Mouse (Mus musculus) regulatory T cell (primary cell): ENCODE measurements around the gene Ppip5k1.

Experiments
- in situ Hi-C: fragments of 300-600 bp; cut with MboI, MseI; formaldehyde crosslinking; loops from one replicate; pipeline ENCODE4 v1.15.1; 2025; ENCODE audit warnings: high pct_unique_total_duplicates

Ppip5k1 gene

DNA sequence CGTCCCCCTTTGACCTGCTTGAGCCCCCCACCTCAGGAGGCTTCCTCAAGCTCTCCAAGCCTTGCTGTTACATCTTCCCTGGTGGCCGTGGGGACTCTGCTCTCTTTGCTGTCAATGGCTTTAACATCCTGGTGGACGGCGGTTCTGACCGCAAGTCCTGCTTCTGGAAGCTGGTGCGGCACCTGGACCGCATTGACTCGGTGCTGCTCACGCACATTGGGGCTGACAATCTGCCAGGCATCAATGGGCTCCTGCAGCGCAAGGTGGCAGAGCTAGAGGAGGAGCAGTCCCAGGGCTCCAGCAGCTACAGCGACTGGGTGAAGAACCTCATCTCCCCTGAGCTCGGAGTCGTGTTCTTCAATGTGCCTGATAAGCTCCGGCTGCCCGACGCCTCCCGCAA is 55.7 kb downstream of the Ppip5k1 start:
- in situ Hi-C loops, result no loop called here

DNA sequence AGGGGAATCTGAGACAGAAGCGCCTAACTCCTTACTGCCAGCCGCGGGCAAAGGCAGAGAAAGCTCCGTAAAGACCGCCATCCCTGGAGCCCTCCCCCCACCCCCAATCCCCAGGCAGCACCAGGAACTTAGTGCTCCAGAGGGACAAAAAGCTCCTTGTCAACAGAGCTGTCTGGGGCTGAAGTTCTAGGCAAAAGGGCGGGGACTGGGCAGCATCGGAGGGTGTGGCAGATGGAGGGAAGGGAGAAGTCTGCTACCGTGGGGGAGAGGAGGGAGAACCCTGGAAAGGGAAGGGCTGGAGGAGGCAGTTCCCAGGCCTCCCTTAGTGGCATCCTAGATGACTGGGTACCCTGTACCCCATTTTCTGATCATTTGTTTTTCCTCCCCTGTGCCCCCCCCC is 57.1 kb downstream of the Ppip5k1 start:
- in situ Hi-C loops, result no loop called here

- in situ Hi-C loops, result no loop called here
Observed at GRCm38 (mm10) chr2:121297701-121298100, 57.5 kb downstream of the Ppip5k1 start.

DNA sequence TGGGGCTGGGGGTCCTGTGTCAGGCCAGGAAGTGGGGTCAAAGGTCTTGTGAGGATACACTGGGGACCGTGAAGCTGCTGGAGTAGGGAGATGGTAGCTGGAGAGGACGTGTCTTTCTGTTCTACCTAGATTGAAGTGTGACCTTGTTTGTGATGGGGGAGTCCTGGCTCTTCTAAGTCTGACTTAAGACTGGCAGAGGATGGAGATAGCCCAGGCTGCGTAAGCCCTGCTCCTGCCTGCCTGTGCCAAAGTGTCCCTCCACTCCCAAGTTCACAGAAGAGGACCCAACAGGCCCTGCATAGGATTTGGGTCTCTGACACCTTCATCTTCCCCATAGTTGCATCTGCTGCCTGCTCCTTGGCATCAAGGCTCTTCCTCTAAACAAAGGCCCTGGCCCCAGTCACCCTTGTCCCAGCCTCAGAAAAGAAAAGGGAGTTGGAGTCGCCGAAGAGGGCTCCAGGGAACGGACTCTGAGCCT is 58.4 kb downstream of the Ppip5k1 start:
- in situ Hi-C loops, result no loop called here

DNA sequence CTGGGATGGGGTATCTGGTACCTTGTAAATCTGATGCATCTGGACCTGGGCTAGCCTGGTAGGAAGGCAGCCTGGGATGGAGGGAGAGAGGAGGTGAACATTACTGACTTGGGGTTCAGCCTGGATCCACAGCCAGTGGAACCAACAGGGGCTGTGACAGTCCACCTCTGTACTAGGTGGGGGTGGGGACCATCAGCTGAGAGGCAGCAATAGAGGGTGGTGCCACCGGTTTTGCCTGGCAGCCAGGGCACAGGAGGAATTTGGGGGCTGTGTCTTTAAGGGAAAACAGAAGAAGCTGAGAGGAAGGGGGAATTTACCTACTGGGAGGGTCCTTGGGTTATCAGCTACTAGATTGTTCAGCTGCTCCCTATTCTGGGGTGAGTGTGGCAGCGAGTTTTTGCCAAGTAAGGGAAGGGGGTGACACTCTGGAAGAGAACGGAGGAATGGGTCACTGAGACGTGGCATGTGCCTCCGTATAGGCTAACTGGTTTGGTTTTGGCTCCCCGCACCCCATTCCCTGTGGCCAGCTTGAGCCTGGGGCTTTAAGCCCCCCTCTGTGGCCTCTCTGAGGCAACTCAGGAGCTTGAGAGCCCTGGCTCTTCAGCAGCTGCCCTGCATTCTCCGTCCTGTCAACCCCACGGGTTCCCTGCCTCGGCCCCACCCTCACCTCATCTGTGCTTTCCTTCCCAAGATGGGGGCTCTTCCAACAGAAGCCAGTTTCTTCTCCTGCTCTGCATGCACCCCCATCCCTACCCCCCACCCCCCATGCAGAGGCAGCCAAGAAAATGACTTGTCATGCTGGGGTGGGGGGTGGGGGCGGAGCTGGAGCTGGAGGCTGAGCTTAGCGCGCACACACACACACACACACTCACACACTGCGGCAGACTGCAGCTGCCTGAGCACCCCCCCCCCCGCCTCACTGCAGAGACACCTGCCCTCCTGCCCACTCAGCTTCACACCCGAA is 59.3 kb downstream of the Ppip5k1 start:
- in situ Hi-C loops, result no loop called here

DNA sequence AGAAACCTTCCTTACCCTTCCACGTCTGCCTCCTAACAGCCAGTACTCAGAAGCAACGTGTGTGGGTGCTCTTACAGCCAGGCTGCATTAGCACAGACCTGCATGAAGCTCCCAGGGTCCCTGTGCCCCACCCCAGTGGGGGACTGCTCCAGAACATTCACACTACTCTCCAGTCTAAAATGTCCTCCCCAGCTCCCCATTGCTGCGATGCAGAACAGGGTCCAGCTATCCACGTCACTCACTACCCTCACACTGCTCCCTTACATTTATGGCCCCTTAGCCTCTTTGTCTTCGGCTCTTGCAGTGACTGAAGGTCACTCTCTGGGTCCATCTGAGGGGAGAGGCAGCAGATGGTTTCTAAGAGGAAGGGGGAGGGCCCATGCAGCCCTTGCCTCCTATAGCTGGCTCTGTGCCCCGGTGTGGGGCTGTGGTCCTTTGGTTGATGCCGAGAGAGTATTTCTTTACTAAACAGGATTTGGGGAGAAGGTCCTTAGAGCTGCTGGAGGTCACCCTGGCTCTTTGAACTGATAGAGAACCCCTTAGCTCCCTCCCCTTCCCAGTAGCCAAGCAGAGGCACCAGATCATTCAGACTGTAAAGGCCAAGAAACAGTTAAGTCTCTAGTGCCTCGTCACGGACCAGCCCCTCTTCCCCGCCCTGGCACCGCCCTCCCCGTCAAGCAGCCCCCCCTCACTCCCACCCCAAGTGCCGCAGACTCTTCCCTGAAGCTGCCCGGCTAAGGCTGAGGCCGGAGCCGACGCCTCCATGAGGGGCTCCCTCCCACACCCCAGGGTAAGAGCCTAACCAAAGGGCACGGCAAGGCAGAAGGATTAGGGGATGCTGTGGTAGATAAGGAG is 60.2 kb downstream of the Ppip5k1 start:
- in situ Hi-C loops, result no loop called here

DNA sequence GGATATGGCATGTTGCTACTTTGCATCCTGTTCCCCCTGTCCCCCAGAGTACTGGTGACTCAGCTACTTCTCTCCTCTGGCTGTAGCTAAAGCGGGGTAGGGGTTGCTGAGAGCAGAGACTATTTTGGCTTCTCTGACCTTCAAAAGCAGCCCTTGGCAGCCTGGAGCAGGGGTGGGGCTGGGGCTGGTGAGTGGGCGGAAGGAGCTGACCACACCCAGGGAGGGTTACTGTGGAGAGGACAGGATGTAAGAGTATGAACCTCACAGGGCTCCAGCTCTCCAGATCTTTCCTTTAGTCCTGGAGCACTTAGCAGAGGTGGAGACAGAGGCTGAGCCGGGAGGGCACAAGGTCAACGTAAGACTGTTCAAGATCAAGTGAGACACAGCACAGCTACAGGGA is 61.0 kb downstream of the Ppip5k1 start:
- in situ Hi-C loops, result no loop called here

- in situ Hi-C loops, result no loop called here
Observed at GRCm38 (mm10) chr2:121292316-121293013, 62.7 kb downstream of the Ppip5k1 start.

GRCm38 (mm10) chr2:121289730-121290540 is 65.3 kb downstream of the Ppip5k1 start:
- in situ Hi-C loops, result no loop called here

DNA sequence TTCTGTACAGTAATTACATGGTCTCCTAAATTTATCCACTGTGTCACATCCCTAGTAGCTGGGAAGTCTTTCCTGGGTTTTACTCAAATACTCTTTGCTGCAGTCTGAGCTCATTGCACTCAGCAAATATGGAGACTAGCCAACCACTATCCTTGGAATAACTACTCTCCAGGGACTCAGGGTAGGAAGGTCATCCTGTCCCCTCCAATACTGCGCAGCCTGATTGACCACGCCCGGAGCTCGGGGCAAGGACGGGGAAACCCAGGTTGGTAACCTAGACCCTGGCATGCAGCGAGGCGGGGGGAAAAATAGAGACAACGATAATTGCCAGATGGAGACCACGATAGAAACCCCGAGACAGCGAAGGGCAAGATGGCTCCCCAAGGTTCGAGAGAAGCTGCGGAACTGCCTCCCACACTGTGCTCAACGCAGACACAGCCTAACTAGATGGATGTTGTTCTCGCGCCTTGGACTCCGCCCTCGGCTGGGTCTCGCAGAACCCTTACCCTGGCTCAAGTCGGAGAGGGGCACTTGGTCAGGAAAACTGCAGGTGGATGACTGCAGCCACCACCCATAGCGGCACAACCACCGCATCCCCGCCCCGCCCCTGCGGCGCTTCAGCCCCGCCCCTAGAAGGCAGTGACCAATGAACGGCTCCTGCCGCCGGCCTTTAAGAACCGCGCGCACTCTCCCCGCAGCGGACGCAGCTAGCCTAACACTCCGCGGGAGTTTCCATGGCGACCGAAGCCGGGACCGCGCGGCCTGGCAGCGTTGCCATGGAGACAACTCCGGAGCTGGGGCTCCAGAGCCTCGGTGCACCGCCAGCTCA is 66.1 kb downstream of the Ppip5k1 start, which contains the start of gene Map1a:
Gene Map1a, plus strand, starts transcription at position 700 of the 829 bp plus-strand sequence.
- in situ Hi-C loops, result no loop called here

GRCm38 (mm10) chr2:121287850-121288249 is 67.3 kb downstream of the Ppip5k1 start:
- in situ Hi-C loops, result no loop called here

DNA sequence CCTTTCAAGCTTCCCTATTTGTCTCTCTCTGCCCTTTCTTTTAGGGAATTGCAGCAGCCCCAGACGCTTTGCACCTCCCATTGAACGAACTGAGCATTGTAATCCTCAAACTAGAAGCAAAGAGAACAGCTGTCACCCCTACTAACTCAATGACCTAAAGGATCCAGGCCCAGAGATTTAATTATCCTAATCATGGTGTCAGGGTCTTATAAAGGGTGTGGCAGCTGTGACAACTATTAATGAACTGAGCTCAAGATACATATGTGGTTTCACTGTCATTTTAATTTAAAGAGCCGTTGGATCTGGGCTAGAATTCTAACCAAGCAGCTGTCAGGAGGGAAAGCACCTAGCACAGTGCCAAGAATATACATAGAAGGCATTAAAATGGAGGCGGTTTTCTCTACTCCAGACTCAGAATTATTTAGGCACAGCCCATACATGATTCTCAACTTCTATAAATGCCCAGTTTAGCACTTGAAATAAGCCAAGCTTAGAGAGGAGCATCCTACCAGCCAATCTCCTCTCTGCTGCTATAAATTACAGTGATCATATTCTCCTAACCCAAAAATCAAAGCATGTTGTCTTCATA is 83.2 kb downstream of the Ppip5k1 start:
- in situ Hi-C loops, result no loop called here

DNA sequence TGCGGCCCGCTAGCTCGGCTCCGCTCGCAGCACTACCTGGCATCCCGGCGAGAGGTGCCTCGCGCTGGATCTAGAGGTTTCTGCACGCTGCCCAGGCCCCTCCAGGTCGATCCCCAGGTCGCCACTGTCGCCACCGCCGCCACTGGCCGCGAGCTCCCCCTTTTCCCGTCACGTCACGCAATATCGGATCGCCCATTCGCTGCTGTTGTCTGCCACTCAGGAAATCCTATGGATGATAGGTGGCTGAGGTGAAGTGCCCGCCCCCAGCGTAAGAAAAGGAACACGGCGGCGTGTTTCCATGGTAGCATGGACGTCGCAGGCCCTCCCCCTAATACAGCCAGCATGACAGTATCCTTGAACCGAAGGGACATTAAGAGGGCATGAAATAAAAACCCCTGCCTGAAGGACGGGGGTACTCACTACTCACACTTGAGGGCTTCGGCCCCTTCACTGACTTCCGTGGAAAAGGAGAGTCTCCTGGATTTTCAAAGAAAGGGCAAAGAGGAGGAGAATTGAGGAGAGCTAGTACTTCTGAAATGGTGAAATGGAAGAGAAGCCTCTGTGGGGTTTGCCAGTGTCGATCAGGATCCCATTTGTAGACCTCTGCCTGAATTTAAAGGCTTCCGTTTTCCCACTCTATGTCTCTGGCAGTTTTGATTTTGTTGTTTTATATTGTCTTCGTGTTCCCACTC is 83.8 kb downstream of the Ppip5k1 start, which contains the start of gene Trp53bp1:
Gene Trp53bp1, minus strand, starts transcription at position 172 of the 692 bp plus-strand sequence.
- in situ Hi-C loops, result no loop called here

DNA sequence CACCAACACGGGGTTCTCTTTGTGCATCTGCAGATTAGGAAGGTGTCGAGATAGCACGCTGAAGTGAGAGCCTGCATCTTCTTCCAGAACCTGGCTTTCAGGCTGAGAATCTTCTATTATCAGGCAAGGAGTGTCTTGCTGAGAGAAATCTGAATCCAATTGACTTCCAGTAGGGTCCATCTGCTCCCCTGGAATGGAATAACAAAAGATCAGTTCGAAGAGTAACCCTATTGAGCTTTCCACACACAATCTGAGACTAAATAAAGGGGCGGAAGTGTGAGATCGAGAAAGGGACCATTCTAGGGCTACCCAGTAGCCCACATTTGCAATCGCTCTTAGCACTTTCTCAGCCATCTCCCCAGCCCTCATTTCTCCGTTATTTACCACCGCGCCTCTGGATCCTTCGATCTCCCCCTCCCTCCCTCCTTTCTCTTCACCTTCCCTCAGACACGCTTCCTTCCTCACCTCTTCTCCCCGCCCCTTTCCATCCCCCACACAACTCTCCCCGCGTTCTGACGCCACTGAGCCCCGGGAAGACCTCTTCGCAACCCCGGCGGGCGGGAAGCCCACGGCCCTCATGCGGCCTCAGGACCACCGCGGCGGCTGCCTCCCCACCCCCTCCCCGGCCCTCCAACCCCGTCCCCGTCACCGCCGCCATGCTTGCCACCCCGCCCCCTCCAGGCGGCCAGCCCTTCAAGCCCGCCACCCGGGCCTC is 84.5 kb downstream of the Ppip5k1 start:
- in situ Hi-C loops, result no loop called here

DNA sequence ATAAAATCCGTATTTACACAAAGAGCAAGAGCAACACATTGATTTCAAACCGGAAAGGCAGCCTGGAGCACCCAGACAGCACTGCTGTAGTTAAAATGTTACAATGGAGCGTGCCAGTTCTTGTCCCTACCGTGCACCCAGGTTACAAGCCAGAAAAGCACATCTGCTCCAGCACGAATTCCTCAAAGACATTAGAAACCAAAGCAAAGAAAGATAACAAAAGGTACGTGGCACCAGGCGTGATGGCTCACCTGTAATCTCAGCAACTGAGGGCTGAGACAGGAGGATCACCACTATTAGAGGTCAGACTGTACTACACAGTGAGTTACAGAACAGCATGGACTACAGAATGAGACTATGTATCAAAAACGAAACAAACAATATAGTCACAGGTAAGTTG is 86.8 kb downstream of the Ppip5k1 start:
- in situ Hi-C loops, result no loop called here
